Mouse (Mus musculus): ENCODE measurements around the gene Ascl5. TPM values are rescaled to one million over a fixed set of nuclear protein-coding genes. Genes with fewer than 3 reads are reported as not detected.

Ascl5 gene
- total RNA-seq, 2 experiments from 2014 or later = not detected

Other genes starting within 250 kb of the Ascl5 start
- gene Lad1, start 232.2 kb upstream of the Ascl5 start, total RNA-seq (2021) = not detected
- 1 to 10 TPM; 2.9 to 5.4 TPM for gene Tnnt2, start 214.4 kb upstream of the Ascl5 start, total RNA-seq (2021)
- gene Pkp1, start 131.6 kb upstream of the Ascl5 start, total RNA-seq (2021) = under 1 TPM in 1 of 2 experiments, not detected in 1; 0.23 TPM
- gene Igfn1, start 44.5 kb upstream of the Ascl5 start, total RNA-seq (2021) = 10 to 100 TPM; 21.5 to 36.2 TPM
- 1 to 10 TPM; 5.4 to 7.8 TPM for gene Tmem9, start 42.7 kb upstream of the Ascl5 start, total RNA-seq (2021)
- gene Cacna1s, start 1.9 kb downstream of the Ascl5 start, total RNA-seq (2021) = 100 to 1,000 TPM; 697 to 835 TPM
- 1 to 10 TPM in 1 of 2 experiments, under 1 TPM in 1; 0.62 to 1.1 TPM for gene Kif21b, start 80.6 kb downstream of the Ascl5 start, total RNA-seq (2021)
- not detected for gene Mroh3, start 162.0 kb downstream of the Ascl5 start, total RNA-seq (2021)
- gene Inava, start 183.5 kb downstream of the Ascl5 start, total RNA-seq (2021) = not detected
- gene Gpr25, start 210.1 kb downstream of the Ascl5 start, total RNA-seq (2021) = not detected